Mouse (Mus musculus) megakaryocyte, embryonic 14.5 days (primary cell): ENCODE results near the gene Cdk5rap2.

Experiments used
- FLI1 ChIP-seq: IDR thresholded peaks from 2 replicates; pipeline ENCODE4 v1.6.1; 2012; ENCODE audit warnings: low read length, inconsistent platforms, mixed read lengths
- GATA1 ChIP-seq: IDR thresholded peaks from 3 replicates; pipeline ENCODE4 v1.6.1; 2012; ENCODE audit warnings: mixed read lengths, low read length, inconsistent platforms, borderline replicate concordance

GRCm38 (mm10) chr4:70402109-70402819, 8.0 kb downstream of the Cdk5rap2 start:
- TF ChIP-seq GATA1: no peak
- no peak for TF ChIP-seq FLI1
